In genomic region chr11:53849588-53850320, GRCm38 (mm10) we compare ENCODE assay signal across 8 mouse cellular contexts. TPM values are rescaled to one million over a fixed set of nuclear protein-coding genes. Genes with fewer than 3 reads are reported as not detected.
DNase-seq lines count a peak whose midpoint lies in the region; ATAC-seq lines count a peak whose summit lies in the region.

No protein-coding gene starts in this region.

- peak; percentile 94 for DNase-seq in NIH3T3 (ENCODE audit: low read depth)
- DNase-seq in cerebellum, adult 8-10 months: peak; percentile 75
- DNase-seq in forelimb bud, embryonic 11.5 days (ENCODE audit: low read depth, low spot score): peak; percentile 81
- DNase-seq in layer of hippocampus, postnatal 25 days (ENCODE audit: extremely low spot score in 1 of 2, low spot score in 1 of 2): peak; percentile 42 to 71
- DNase-seq in lung, postnatal 4 days: peak; percentile 88 to 90
- peak; percentile 52 for DNase-seq in retina, postnatal 7 days (ENCODE audit: low read depth, low spot score)
- DNase-seq in urinary bladder, adult 2 months (ENCODE audit: low spot score): peak; percentile 53

- ATAC-seq in hematopoietic stem cell, adult 5-6 weeks (replicated peaks in 1 of 2; ENCODE audit: insufficient read depth in 1 of 2, low FRiP score in 2 of 2, low TSS enrichment in 1 of 2, low read depth in 1 of 2, poor library complexity in 2 of 2, severe bottlenecking in 2 of 2): peak; percentile 66 to 70

RNA-seq across cellular contexts. Expression of gene Gm12216, which starts 9.3 kb away (rescaled TPM):
- 10.5 and 15.1 TPM in 2 replicates for total RNA-seq in hematopoietic stem cell, adult 5-6 weeks (2017)
- 1 to 10 TPM; 4.3 to 9.1 TPM for total RNA-seq in layer of hippocampus, postnatal 25 days (2021)
- polyA plus RNA-seq in urinary bladder, adult 2 months (2012; rRNA removed): 16.5 and 17.0 TPM in 2 replicates

RNA-seq across cellular contexts. Expression of gene Slc22a5, which starts 41.7 kb away (rescaled TPM):
- 9.9 and 20.4 TPM in 2 replicates for total RNA-seq in hematopoietic stem cell, adult 5-6 weeks (2017)
- total RNA-seq in layer of hippocampus, postnatal 25 days (2021): 10 to 100 TPM in 1 of 2 experiments, 1 to 10 TPM in 1; 9.9 to 14.4 TPM
- polyA plus RNA-seq in urinary bladder, adult 2 months (2012; rRNA removed): 26.2 and 30.0 TPM in 2 replicates

Comparison
In these comparisons a context has a peak if more than half of its experiments do, and no peak if none do; other contexts are left out.
1. Peak in every context shown above with its lines: DNase-seq and ATAC-seq.